Mouse (Mus musculus) left cerebral cortex, postnatal 4 days (tissue): Measurements from ENCODE around the gene Mis18a. TPM values are rescaled to one million over a fixed set of nuclear protein-coding genes. Genes with fewer than 3 reads are reported as not detected.

Source experiments
- DNase-seq: peaks from one replicate; pipeline ENCODE4 v3.0.0-alpha.2; 2022
- intact Hi-C: fragments of 180-260 bp; cut with DNase I; formaldehyde crosslinking; loops from one replicate; pipeline ENCODE4 v1.15.1; 2025
- total RNA-seq, 2 experiments: library from RNA; stranded (reverse); gene quantifications; 2 replicates each; pipeline ENCODE4 v1.2.3; 2021

The Mis18a gene
- total RNA-seq: 10 to 100 TPM; 11.3 TPM

DNA sequence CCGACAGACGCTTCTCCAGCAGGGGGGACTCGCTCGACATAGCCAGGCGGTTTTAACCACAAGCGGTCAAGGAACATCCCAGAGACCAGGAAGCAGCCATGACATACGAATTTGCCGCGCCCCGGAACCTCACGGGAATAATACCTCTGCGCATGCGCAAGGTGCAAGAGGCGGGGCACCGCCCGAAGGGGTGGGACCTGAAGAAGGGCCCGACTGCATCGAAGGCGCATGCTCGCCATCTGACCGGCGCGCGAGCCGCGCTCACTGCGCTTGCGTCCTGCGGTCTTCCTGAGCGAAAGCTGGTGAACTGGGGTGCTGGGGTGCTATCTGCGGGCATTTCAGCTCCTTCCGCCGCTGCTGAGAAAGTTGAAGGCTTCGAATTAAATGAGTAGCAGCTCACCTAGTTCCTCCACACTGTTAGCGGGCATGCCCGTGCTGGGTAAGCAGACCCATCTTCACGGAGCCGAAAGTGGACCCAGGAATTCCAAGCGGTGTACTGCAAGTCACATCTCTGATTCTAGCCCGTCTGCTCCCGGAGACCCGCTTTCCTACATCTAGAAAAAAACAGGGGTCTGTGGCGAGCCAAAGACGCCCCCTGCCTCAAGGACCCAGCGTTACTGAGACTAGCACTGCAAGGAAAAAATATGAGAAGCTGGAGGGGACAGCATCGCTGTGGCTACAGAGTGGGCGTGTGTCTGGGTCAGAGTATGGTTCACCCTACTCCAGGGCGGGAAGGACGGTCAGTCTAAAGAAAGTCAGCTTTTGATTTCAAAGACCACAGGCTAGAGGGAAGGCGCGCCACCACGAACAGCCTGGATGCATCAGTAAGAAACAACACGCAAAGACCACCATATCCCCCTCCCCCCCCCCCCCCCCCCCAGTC is at the start of gene Mis18a:
Gene Mis18a (minus strand): TSS at position 172 of the 883 bp plus-strand sequence.
- DNase-seq: peak; percentile 97
- intact Hi-C loops: no loop called here

DNA sequence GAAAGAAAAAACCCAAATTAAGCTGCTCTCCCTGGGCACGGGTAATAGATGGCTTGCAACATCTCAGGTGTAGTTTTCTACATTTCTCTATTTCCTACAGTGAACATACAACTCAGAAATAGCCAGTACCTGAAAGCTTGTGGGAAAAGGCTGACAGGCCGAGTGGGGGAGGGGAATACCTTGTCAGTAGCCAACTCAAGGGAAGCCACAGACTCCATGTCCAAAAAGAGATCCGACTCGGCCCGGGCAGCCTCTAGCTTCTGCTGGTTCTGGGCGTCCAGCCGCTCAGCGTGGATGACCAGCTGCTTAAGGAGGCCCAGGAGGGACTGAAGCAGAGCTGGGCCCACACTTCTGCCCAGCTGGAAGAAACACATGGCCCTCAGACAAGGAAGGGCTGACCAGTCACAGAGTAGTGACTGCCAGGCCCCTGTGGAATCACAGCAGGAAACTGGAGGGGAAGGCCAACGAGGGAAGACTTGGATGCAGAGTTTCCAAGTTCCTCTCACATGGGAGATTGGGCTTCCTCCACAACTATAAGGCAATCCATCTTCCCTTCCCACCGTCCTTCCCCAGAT is 48.8 kb upstream of the Mis18a start:
- intact Hi-C loops: no loop called here
- peak; percentile 32 for DNase-seq

DNA sequence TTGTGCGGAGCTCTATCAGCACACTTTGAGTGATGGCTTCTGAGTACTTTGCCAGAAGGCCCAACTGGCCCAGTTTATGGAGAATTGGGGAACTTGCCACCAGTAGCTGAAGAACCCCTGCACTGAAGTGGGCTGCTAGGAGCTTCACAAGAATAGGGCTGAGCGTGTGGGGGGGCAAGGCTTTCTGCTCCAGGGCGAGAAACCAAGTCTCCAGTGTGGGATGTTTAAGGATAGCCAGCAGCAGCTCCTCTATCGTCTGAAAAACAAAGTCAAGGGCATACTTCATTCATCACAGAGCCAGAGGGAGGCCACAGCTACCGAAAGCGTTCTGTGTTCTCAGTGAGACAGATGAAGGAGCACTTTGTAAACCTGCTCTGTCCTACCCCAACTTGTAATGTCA is 47.4 kb upstream of the Mis18a start:
- intact Hi-C loops: no loop called here
- DNase-seq: no peak

DNA sequence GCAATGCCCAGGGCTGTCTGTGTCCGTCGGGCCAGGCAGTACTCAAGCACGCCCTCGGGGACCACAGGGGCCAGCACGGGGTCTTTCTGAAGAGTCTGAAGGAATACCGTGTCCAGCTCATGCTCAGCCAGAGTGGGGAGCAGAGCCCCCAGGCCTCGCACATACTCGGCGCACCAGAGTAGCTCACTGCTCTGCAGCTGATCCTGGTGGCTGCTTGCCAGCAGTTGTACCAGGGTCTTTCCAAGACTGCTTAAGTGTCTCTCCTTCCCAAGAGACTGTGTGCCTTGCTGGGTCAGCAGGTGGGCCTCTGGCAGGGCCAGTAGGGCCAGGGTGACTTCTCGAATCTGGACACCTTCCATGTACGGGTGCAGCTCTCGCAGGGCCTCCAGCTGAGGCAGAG is 47.0 kb upstream of the Mis18a start:
- DNase-seq: peak; percentile 43
- intact Hi-C loops: no loop called here

DNA sequence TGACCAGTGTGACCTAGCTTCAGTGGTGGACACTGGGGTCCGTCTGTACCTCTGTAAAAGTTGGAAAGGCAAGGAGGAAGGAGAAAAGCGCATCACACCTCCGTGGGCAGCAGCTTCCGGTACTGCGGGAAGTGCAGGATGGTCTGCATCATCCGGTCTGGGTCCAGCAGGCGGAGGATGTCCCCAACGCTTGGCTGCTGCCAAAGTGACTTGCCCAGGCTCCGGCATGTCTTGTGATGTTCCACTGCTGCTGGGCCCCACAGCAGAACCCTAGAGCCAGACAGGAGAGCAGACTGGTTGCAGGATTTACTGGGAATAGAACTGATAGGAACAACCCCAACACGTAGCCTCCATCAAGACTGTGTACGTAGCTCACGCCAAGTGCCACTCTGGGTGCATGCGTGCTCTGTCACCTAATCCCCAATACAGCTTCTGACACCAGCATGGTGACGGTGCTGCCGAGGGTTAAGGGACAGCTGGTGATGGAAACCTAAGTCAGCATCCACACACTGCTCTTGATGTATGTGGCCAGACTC is 39.8 kb upstream of the Mis18a start:
- intact Hi-C loops: no loop called here
- DNase-seq: no peak

GRCm38 (mm10) chr16:90765195-90765877 is 38.1 kb upstream of the Mis18a start:
- intact Hi-C loops: no loop called here
- DNase-seq: peak; percentile 14

DNA sequence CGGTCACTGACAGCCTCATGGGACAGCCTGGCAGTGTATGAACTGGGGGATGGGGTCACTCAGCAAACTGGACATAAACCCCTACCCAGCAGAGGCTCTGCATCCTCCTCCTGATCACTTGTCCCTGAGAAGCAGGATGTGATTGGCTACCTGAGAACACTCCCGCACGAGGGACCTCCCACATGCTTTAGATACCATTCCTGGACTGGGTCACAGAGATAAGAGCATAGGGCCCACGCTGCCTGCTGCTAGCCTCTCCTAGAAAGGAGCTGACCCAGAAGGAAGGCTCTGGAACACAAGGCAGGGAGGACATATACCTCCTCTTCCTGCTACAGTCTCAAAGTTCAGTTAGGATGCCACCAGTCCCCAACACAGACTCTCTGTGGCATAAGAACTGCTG is 33.3 kb upstream of the Mis18a start:
- DNase-seq: no peak
- intact Hi-C loops: no loop called here

DNA sequence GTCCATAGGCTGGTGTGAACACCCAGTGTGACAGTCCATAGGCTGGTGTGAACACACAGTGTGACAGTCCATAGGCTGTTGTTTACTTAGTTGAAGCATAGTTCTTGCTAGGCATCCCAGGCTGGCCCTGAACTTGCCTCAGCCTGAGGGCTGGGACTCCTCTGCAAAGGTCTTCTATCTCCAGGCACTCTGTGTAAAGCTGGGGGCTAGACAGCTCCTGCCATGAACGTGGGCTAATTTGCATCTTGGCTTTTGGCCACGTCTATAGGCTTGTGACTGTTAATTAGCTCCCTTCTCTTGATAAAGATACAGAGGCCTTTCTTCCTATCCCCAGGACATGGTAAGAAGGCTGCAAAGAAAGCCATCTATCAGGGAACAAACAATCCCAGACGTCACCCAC is 32.1 kb upstream of the Mis18a start:
- intact Hi-C loops: no loop called here
- DNase-seq: no peak

DNA sequence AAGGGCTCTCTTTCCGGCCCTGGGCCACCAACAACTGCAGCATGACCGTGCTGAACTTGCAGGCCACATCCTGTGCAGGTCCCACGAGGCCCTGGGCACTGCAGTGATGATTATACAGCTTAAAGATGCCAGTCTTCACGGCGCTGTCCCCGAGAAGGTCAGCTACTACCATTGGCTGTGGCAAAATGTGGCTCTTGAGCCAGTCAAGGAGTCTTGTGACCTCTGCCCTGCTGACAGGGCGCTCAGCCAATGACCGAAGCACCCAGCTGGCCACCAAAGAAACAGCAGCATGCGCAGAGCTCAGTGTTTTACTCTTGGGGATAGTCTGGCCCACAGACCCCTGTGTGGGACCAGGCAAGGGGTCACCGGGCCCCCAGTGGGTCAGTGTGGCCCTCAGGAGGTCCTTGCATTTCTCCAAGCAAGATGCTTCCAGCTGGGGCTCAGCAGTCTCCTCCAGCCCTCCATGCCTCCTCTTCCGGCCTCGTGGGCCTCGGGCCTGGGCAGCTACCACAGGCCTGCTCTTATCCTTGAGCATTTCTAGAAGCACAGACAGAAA is 26.3 kb upstream of the Mis18a start:
- intact Hi-C loops: no loop called here
- no peak for DNase-seq

DNA sequence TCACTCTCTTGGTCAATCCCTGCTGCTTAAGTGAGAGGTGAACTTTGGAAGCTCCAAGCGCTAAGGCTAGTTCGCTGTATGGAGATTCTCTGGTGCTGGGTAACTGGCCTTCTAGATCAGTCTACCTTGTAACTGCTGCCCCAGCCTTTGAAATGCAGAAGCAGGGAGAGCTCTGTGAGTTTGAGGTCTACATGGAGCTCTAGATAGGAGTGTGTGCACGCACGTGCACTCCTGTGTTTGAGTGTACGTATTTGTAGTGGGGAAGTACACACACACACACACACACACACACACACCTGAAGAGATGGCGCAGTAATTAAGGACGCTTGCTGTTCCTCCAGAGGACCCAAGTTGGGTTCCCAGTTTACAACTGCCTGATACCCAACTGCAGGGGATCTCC is 21.0 kb upstream of the Mis18a start:
- intact Hi-C loops: no loop called here
- DNase-seq: no peak

- no peak for DNase-seq
- intact Hi-C loops: no loop called here
These were observed 19.9 kb upstream of the Mis18a start for GRCm38 (mm10) chr16:90747143-90747542.

DNA sequence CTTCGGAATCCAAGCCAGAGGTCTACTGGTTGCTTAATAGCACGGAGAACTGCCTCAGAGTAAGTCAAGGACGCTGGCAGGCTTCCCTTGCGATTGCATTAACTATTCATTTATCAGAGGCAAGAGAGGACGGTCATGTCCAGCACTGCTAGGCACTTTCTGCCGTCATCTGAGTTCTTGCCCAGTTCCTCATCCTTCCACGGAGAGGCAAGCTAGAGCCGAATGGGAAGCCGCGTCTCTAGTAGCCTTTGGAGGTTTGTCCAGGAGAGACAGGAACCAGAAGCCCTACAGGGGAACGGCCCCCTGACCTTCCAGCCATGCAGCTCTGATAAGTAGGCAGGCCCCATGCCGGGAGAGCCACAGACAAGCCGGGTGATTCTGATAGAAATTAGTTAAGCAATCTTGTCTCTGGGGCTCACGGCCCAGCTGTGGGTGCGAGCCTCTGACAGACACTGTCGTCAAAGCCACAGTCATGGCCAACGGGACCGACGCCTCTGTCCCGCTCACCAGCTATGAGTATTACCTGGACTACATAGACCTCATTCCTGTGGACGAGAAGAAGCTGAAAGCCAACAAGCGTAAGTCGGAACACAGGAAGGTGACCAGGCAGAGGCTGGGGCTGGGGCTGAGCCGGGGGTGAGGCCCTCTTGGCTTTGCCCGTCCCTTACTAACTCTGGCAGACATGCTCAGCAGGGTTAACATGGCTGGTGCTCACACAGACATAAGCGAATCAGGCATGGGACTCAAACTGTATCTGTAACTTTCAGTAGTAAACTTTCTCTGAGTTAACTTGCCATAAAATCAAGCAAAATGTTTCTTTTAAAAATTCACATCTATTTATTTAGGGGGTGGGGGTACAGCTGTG is 11.1 kb upstream of the Mis18a start, which contains the start of gene Mrap:
Gene Mrap (plus strand): TSS at position 116 of the 865 bp plus-strand sequence.
- no peak for DNase-seq
- intact Hi-C loops: no loop called here

- intact Hi-C loops: no loop called here
These were observed 9.6 kb upstream of the Mis18a start for GRCm38 (mm10) chr16:90736672-90737270.

GRCm38 (mm10) chr16:90735611-90736010 is 8.4 kb upstream of the Mis18a start:
- no peak for DNase-seq
- intact Hi-C loops: no loop called here

More at GRCm38 (mm10) chr16:90736672-90737270, 9.6 kb upstream of the Mis18a start:
- DNase-seq: no peak

DNA sequence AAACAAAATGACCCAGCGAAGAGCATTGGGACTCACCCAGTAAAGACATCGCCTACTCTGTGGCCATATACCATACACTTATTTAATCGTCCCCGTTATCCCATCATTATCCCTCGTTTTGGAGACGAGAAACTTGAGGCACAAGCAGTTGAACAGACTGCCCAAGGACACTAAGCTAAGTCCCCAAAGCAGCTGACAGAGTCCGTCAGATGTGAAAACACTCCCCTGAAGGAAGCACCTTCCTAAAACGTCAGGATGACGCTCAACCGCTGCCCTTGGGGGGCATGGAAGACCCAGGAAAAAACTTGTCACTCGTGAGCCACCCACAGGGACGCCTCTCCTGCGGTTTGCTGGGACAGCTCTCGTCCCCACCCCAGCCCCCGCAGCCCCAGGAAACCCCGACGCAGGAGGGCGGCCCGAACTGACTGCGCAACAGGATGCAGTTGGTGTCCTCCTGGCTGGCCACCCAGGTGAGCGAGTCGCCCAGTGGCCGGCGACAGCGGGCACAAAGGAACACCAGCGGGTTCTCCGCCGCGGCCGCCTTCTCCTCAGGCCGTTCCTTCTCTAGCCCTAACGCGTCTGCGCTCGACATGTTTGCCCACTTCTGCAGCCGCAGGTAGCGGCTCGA is 490 bp downstream of the Mis18a start:
- DNase-seq: no peak
- intact Hi-C loops: no loop called here

DNA sequence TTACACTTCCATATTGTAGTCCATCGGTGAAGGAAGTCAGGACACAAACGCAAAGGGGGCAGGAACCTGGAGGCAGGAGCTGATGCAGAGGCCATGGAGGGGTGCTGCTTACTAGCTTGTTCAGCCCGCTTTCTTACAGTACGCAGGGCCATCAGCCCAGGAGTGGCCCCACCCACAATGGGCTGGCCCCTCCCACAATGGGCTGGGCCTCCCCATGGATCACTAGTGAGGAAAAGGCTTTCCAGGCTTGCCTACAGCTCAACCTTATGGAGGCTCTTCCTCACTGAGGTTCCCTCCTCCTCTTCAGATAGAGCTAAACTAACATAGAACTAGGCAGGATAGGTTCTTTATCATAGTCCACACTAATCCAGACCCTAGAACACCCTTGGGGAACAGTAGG is 3.2 kb downstream of the Mis18a start:
- intact Hi-C loops: no loop called here
- DNase-seq: no peak

DNA sequence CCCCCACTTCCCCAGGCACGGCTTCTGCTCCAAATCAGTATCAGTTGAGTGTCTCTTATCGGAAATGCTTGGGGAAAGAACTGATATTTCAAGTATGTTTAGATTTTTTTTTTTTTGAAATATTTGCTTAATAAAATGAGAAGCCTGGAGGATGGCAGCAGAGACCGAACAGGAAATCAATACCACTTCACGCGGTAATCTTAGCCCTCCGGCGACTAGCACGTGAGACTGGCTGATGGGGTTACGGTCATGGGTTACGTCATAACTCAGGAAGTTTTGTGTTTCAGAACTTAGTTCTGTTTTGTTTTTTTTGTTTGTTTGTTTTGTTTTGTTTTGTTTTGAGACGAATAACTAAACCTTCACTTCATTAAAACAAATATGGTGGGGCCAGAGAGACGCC is 16.9 kb downstream of the Mis18a start:
- DNase-seq: no peak
- intact Hi-C loops: loop anchor here (5.0 kb wide), 1 partner anchor 328 kb away; no protein-coding TSS in a partner anchor

GRCm38 (mm10) chr16:90709711-90710289 is 17.4 kb downstream of the Mis18a start:
- intact Hi-C loops: loop anchor here (5.0 kb wide), 1 partner anchor 327 kb away; no protein-coding TSS in a partner anchor
- peak; percentile 93 for DNase-seq

GRCm38 (mm10) chr16:90706279-90706678 is 20.9 kb downstream of the Mis18a start:
- DNase-seq: no peak
- intact Hi-C loops: no loop called here
